Mouse (Mus musculus): ENCODE data around the gene Col16a1. TPM values are rescaled to one million over a fixed set of nuclear protein-coding genes. Genes with fewer than 3 reads are reported as not detected.

The Col16a1 gene
- total and polyA plus RNA-seq, 3 experiments: 0.25 to 0.50 TPM; not detected in 1

DNA sequence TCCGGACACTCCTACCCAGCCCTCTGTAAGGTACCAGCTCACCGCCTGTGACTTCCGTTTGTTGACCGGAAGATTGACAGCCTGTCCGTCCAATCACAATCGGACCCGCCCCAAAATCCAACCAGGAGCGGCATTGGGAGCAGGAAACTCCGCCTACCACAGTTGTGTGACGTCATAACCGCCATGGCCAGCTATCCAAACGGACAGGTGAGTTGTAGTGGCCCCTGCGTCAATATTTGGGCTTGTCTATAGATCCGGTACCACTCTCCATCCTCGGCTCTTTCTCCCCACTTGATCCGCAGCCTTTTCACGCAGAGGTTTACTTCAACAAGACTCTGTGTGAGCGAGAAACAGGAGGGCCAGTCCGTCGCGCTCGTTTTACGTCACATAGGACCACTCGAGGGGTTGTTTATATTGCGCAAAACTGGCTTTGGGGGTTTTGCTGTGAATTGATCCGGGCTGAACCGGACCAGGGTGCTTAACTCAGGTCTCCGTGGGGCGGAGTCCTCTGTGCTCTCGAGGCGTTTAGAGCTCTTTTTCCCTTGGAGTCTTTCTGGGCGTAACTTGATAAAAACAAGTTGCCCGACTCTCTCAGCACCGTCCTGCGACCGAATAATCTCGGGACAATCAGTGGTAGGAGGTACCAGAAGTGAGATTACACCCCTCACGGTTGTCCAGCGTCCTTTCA, 59.9 kb downstream of the Col16a1 start:
- Histone ChIP-seq H3K9ac (ENCODE audit: control insufficient read depth, low read depth, low read length, poor library complexity, severe bottlenecking) (peak overlapping the region; percentile 77), H3K27ac (ENCODE audit: control insufficient read depth, low read depth, low read length) (peak overlapping the region; percentile 86), H3K27me3 (ENCODE audit: control insufficient read depth in 1 of 2, insufficient read depth in 2 of 2, low read length in 2 of 2) (no peaks in the 10 kb centered on the region), H3K79me2 (ENCODE audit: control insufficient read depth, insufficient read depth, low read length, poor library complexity) (no peaks in the 10 kb centered on the region; the same call in 1 of the 2 replicates), H3K9me3 (replicated peaks; ENCODE audit: insufficient read depth, low read length) (no peaks in the 10 kb centered on the region), H3K36me3 (ENCODE audit: control insufficient read depth in 1 of 2, insufficient read depth in 2 of 2, low read length in 2 of 2) (peaks cover 0 to 14% of the 10 kb centered on the region in 2 experiments; a peak in 2 of 4 replicates), H3K4me3 (ENCODE audit: control insufficient read depth in 1 of 2, insufficient read depth in 1 of 2, low read depth in 2 of 2, low read length in 2 of 2) (peak overlapping the region; percentile 88 to 93), H3K4me1 (ENCODE audit: control insufficient read depth in 1 of 2, insufficient read depth in 2 of 2, low read length in 2 of 2) (peaks cover 0 to 18% of the 10 kb centered on the region in 2 experiments; a peak in 3 of 4 replicates)
- DNase-seq (ENCODE audit: low read depth, low spot score): peak; percentile 99
- TF ChIP-seq USF2 (IDR thresholded peaks at IDR 0.05; ENCODE audit: borderline replicate concordance in 1 of 2, insufficient read depth in 1 of 2, low read depth in 1 of 2, low read length in 2 of 2) (no peak), TAL1 (IDR thresholded peaks at IDR 0.05; ENCODE audit: low read length) (no peak), MYB (IDR thresholded peaks at IDR 0.05; ENCODE audit: low read depth, low read length) (peak; percentile 95), MAFK (IDR thresholded peaks at IDR 0.05; ENCODE audit: borderline replicate concordance, low read depth, low read length) (0 out of 2 replicates have a peak, but pooled peaks have one; percentile 17), ETS1 (IDR thresholded peaks at IDR 0.05; ENCODE audit: low read depth, low read length) (no peak), TBP (IDR thresholded peaks at IDR 0.05; ENCODE audit: low read depth, low read length) (peak; percentile 57), GABPA (IDR thresholded peaks at IDR 0.05; ENCODE audit: low read depth, low read length) (0 out of 2 replicates have a peak, but pooled peaks have one; percentile 15), NELFE (IDR thresholded peaks at IDR 0.05; ENCODE audit: low read depth, low read length) (peak; percentile 64), CHD1 (IDR thresholded peaks at IDR 0.05; ENCODE audit: low read depth, low read length) (no peak), MXI1 (IDR thresholded peaks at IDR 0.05; ENCODE audit: low read depth, low read length) (peak; percentile 81; the same call in 1 of the 2 replicates), HCFC1 (IDR thresholded peaks at IDR 0.05; ENCODE audit: low read depth, low read length) (peak; percentile 83), KAT2A (conservative IDR thresholded peaks at IDR 0.05; ENCODE audit: low read depth, low read length) (no peak; the same call in 1 of the 2 replicates), EP300 (IDR thresholded peaks at IDR 0.05; ENCODE audit: low read depth in 1 of 2, low read length in 2 of 2) (peak in 1 of 2 experiments; percentile 40; a peak in 3 of 4 replicates), ZKSCAN1 (IDR thresholded peaks at IDR 0.05; ENCODE audit: low read depth, low read length) (no peak), GATA1 (IDR thresholded peaks at IDR 0.05; ENCODE audit: low read depth, low read length) (no peak), CHD2 (IDR thresholded peaks at IDR 0.05; ENCODE audit: low read length) (0 out of 2 replicates have a peak, but pooled peaks have one; percentile 14), ZNF384 (IDR thresholded peaks at IDR 0.05; ENCODE audit: low read depth, low read length) (no peak), POLR2A (IDR thresholded peaks at IDR 0.05; ENCODE audit: control insufficient read depth in 1 of 2, insufficient read depth in 1 of 2, low read depth in 1 of 2, low read length in 2 of 2, poor library complexity in 1 of 2) (peak; percentile 21 to 63; a peak in 1 of 4 replicates), SIN3A (IDR thresholded peaks at IDR 0.05; ENCODE audit: low read length) (peak; percentile 86), POLR2AphosphoS2 (IDR thresholded peaks at IDR 0.05; ENCODE audit: low read length) (peak; percentile 48; the same call in 1 of the 2 replicates), BHLHE40 (IDR thresholded peaks at IDR 0.05; ENCODE audit: borderline replicate concordance, low read depth, low read length) (peak; percentile 13; the same call in 1 of the 2 replicates), MAX (IDR thresholded peaks at IDR 0.05; ENCODE audit: low read length) (peak; percentile 63; the same call in 1 of the 2 replicates), UBTF (IDR thresholded peaks at IDR 0.05; ENCODE audit: borderline replicate concordance, insufficient read depth, low read depth, low read length) (no peak), MEF2A (IDR thresholded peaks at IDR 0.05; ENCODE audit: extremely low read depth, insufficient replicate concordance, low read depth, low read length, poor library complexity, severe bottlenecking) (no peak), TCF12 (IDR thresholded peaks at IDR 0.05; ENCODE audit: low read depth, low read length) (no peak; the same call in 1 of the 2 replicates), POLR2AphosphoS5 (IDR thresholded peaks at IDR 0.05; ENCODE audit: borderline replicate concordance, low read depth, low read length) (no peak), JUND (IDR thresholded peaks at IDR 0.05; ENCODE audit: low read depth, low read length) (no peak), ZMIZ1 (IDR thresholded peaks at IDR 0.05; ENCODE audit: low read depth, low read length) (0 out of 2 replicates have a peak, but pooled peaks have one; percentile 20), MYC (IDR thresholded peaks at IDR 0.05; ENCODE audit: low read depth, low read length) (0 out of 2 replicates have a peak, but pooled peaks have one; percentile 24), ELF1 (IDR thresholded peaks at IDR 0.05; ENCODE audit: low read depth, low read length) (peak; percentile 86), ZC3H11A (IDR thresholded peaks at IDR 0.05; ENCODE audit: low read depth, low read length) (peak; percentile 10; the same call in 1 of the 2 replicates), CTCF (IDR thresholded peaks at IDR 0.05 in 2 of 3, conservative IDR thresholded peaks at IDR 0.05 in 1 of 3; ENCODE audit: control insufficient read depth in 1 of 3, insufficient read depth in 1 of 3, low read depth in 2 of 3, low read length in 3 of 3, poor library complexity in 1 of 3, severe bottlenecking in 1 of 3) (no peak), MAZ (IDR thresholded peaks at IDR 0.05; ENCODE audit: low read depth, low read length) (peak; percentile 77; the same call in 1 of the 2 replicates), RCOR1 (IDR thresholded peaks at IDR 0.05; ENCODE audit: low read depth, low read length) (peak; percentile 31; the same call in 1 of the 2 replicates), USF1 (IDR thresholded peaks at IDR 0.05; ENCODE audit: low read depth, low read length) (no peak)
